Mouse (Mus musculus) stomach, postnatal 0 days (tissue): ENCODE data around the gene Ccdc91.

Source experiments
- CTCF ChIP-seq: IDR thresholded peaks from 2 replicates; pipeline ENCODE4 v1.5.1; 2016; ENCODE audit warnings: antibody characterized with exemption, low read depth, mild to moderate bottlenecking, moderate library complexity
- EP300 ChIP-seq: optimal IDR thresholded peaks from 2 replicates; pipeline ENCODE3; 2016; ENCODE audit warnings: antibody characterized with exemption

- no peak for TF ChIP-seq CTCF
- TF ChIP-seq EP300, result no peak
These were observed 131.0 kb downstream of the Ccdc91 start for GRCm38 (mm10) chr6:147606666-147607065.
